Mouse (Mus musculus) MEL (cell line): Measurements from ENCODE around the gene Arid5b. TPM values are rescaled to one million over a fixed set of nuclear protein-coding genes. Genes with fewer than 3 reads are reported as not detected.

Experiments used
- DNase-seq: peaks from one replicate; pipeline ENCODE4 v3.0.0; 2011; ENCODE audit warnings: low read depth, low spot score
- H3K27ac ChIP-seq: 2 replicates; pipeline ENCODE4 v1.5.1; 2012; ENCODE audit warnings: low read depth, mild to moderate bottlenecking, control low read depth, low read length, moderate library complexity; ENCODE audit not compliant: control insufficient read depth
- H3K27me3 ChIP-seq, 2 experiments: fragments of 150-350 bp in 1 of 2; sonication (generic) in 1 of 2; 2 replicates each; pipeline ENCODE4 v1.6.1; 2012; ENCODE audit warnings: low read length in 2 of 2, mild to moderate bottlenecking in 2 of 2, improper control_type of control experiment in 1 of 2, moderate library complexity in 1 of 2; ENCODE audit not compliant: insufficient read depth in 2 of 2, control insufficient read depth in 1 of 2
- H3K36me3 ChIP-seq, 2 experiments: 2 replicates each; pipeline ENCODE4 v1.6.1; 2012 to 2014; ENCODE audit warnings: low read length in 2 of 2, improper control_type of control experiment in 1 of 2, inconsistent platforms in 1 of 2, mild to moderate bottlenecking in 1 of 2; ENCODE audit not compliant: insufficient read depth in 2 of 2, control insufficient read depth in 1 of 2
- H3K4me1 ChIP-seq, 2 experiments: fragments of 150-350 bp in 1 of 2; sonication (generic) in 1 of 2; 2 replicates each; pipeline ENCODE4 v1.6.1; 2012; ENCODE audit warnings: low read length in 2 of 2, improper control_type of control experiment in 1 of 2, mild to moderate bottlenecking in 1 of 2; ENCODE audit not compliant: insufficient read depth in 2 of 2, control insufficient read depth in 1 of 2
- H3K4me3 ChIP-seq, 2 experiments: fragments of 150-350 bp in 1 of 2; sonication (generic) in 1 of 2; 2 replicates each; pipeline ENCODE4 v1.5.1; 2012; ENCODE audit warnings: low read depth in 2 of 2, low read length in 2 of 2, mild to moderate bottlenecking in 2 of 2, moderate library complexity in 2 of 2, control low read depth in 1 of 2, improper control_type of control experiment in 1 of 2; ENCODE audit not compliant: control insufficient read depth in 1 of 2, insufficient read depth in 1 of 2
- H3K79me2 ChIP-seq: 2 replicates; pipeline ENCODE4 v1.6.1; 2012; ENCODE audit warnings: mild to moderate bottlenecking, low read length, moderate library complexity; ENCODE audit not compliant: control insufficient read depth, poor library complexity, insufficient read depth
- H3K9ac ChIP-seq: 2 replicates; pipeline ENCODE4 v1.6.1; 2012; ENCODE audit warnings: low read depth, mild to moderate bottlenecking, control low read depth, low read length, moderate library complexity; ENCODE audit not compliant: control insufficient read depth, poor library complexity, severe bottlenecking
- H3K9me3 ChIP-seq: fragments of 150-350 bp; sonication (generic); replicated peaks from 2 replicates; pipeline ENCODE4 v1.6.1; 2012; ENCODE audit warnings: mild to moderate bottlenecking, low read length, improper control_type of control experiment, moderate library complexity; ENCODE audit not compliant: insufficient read depth
- BHLHE40 ChIP-seq: IDR thresholded peaks from 2 replicates; pipeline ENCODE4 v1.6.1; 2012; ENCODE audit warnings: low read depth, mild to moderate bottlenecking, inconsistent platforms, low read length, improper control_type of control experiment, borderline replicate concordance
- CHD2 ChIP-seq: IDR thresholded peaks from 2 replicates; pipeline ENCODE4 v1.6.1; 2011; ENCODE audit warnings: low read length, improper control_type of control experiment
- E2F4 ChIP-seq: IDR thresholded peaks from 2 replicates; pipeline ENCODE4 v1.6.1; 2011; ENCODE audit warnings: low read depth, low read length, improper control_type of control experiment, borderline replicate concordance
- ELF1 ChIP-seq: IDR thresholded peaks from 2 replicates; pipeline ENCODE4 v1.6.1; 2014; ENCODE audit warnings: low read depth, mild to moderate bottlenecking, inconsistent platforms, low read length, improper control_type of control experiment, moderate library complexity
- EP300 ChIP-seq, 2 experiments: IDR thresholded peaks; 2 replicates each; pipeline ENCODE4 v1.6.1; 2011; ENCODE audit warnings: improper control_type of control experiment in 2 of 2, low read length in 2 of 2, low read depth in 1 of 2, mild to moderate bottlenecking in 1 of 2
- ETS1 ChIP-seq: IDR thresholded peaks from 2 replicates; pipeline ENCODE4 v1.6.1; 2012; ENCODE audit warnings: low read depth, mild to moderate bottlenecking, inconsistent platforms, low read length, improper control_type of control experiment, moderate library complexity
- GABPA ChIP-seq: IDR thresholded peaks from 2 replicates; pipeline ENCODE4 v1.6.1; 2012; ENCODE audit warnings: low read depth, mild to moderate bottlenecking, inconsistent platforms, low read length, improper control_type of control experiment, moderate library complexity
- GATA1 ChIP-seq: IDR thresholded peaks from 2 replicates; pipeline ENCODE4 v1.6.1; 2011; ENCODE audit warnings: low read depth, low read length, improper control_type of control experiment
- HCFC1 ChIP-seq: IDR thresholded peaks from 2 replicates; pipeline ENCODE4 v1.6.1; 2012; ENCODE audit warnings: low read depth, mild to moderate bottlenecking, inconsistent platforms, low read length, improper control_type of control experiment, moderate library complexity
- JUND ChIP-seq: IDR thresholded peaks from 2 replicates; pipeline ENCODE4 v1.6.1; 2011; ENCODE audit warnings: low read depth, mild to moderate bottlenecking, improper control_type of control experiment, low read length
- KAT2A ChIP-seq: conservative IDR thresholded peaks from 2 replicates; pipeline ENCODE4 v1.6.1; 2012; ENCODE audit warnings: low read depth, low read length, improper control_type of control experiment, inconsistent platforms
- MAFK ChIP-seq: IDR thresholded peaks from 2 replicates; pipeline ENCODE4 v1.6.1; 2011; ENCODE audit warnings: low read depth, mild to moderate bottlenecking, low read length, improper control_type of control experiment, borderline replicate concordance
- MAX ChIP-seq: IDR thresholded peaks from 2 replicates; pipeline ENCODE4 v1.6.1; 2011; ENCODE audit warnings: low read length, improper control_type of control experiment
- MAZ ChIP-seq: IDR thresholded peaks from 2 replicates; pipeline ENCODE4 v1.6.1; 2012; ENCODE audit warnings: low read depth, mild to moderate bottlenecking, inconsistent platforms, low read length, improper control_type of control experiment
- MXI1 ChIP-seq: IDR thresholded peaks from 2 replicates; pipeline ENCODE4 v1.6.1; 2011; ENCODE audit warnings: mild to moderate bottlenecking, low read depth, low read length, improper control_type of control experiment
- MYB ChIP-seq: IDR thresholded peaks from 2 replicates; pipeline ENCODE4 v1.6.1; 2011; ENCODE audit warnings: mild to moderate bottlenecking, low read depth, low read length, improper control_type of control experiment
- NELFE ChIP-seq: IDR thresholded peaks from 2 replicates; pipeline ENCODE4 v1.6.1; 2011; ENCODE audit warnings: low read depth, low read length, improper control_type of control experiment
- NRF1 ChIP-seq: IDR thresholded peaks from 2 replicates; pipeline ENCODE4 v1.6.1; 2014; ENCODE audit warnings: low read depth, mild to moderate bottlenecking, inconsistent platforms, low read length, improper control_type of control experiment, moderate library complexity; ENCODE audit not compliant: poor library complexity, insufficient read depth, severe bottlenecking
- POLR2AphosphoS2 ChIP-seq: IDR thresholded peaks from 2 replicates; pipeline ENCODE4 v1.6.1; 2011; ENCODE audit warnings: low read length, improper control_type of control experiment
- POLR2AphosphoS5 ChIP-seq: IDR thresholded peaks from 2 replicates; pipeline ENCODE4 v1.6.1; 2012; ENCODE audit warnings: low read depth, borderline replicate concordance, mild to moderate bottlenecking, inconsistent platforms, low read length, moderate library complexity, mixed read lengths
- RAD21 ChIP-seq: IDR thresholded peaks from 2 replicates; pipeline ENCODE4 v1.6.1; 2011; ENCODE audit warnings: mild to moderate bottlenecking, low read depth, low read length, improper control_type of control experiment
- RCOR1 ChIP-seq: IDR thresholded peaks from 2 replicates; pipeline ENCODE4 v1.6.1; 2012; ENCODE audit warnings: low read depth, mild to moderate bottlenecking, inconsistent platforms, low read length, improper control_type of control experiment
- SIN3A ChIP-seq: IDR thresholded peaks from 2 replicates; pipeline ENCODE4 v1.6.1; 2012; ENCODE audit warnings: low read length, improper control_type of control experiment, inconsistent platforms
- SMC3 ChIP-seq: IDR thresholded peaks from 2 replicates; pipeline ENCODE4 v1.6.1; 2011; ENCODE audit warnings: low read depth, low read length, improper control_type of control experiment
- TAL1 ChIP-seq: IDR thresholded peaks from 2 replicates; pipeline ENCODE4 v1.6.1; 2012; ENCODE audit warnings: mild to moderate bottlenecking, inconsistent platforms, low read length, moderate library complexity, mixed read lengths
- TBP ChIP-seq: IDR thresholded peaks from 2 replicates; pipeline ENCODE4 v1.8.0; 2011; ENCODE audit warnings: low read depth, low read length, improper control_type of control experiment
- TCF12 ChIP-seq: IDR thresholded peaks from 2 replicates; pipeline ENCODE4 v1.6.1; 2014; ENCODE audit warnings: low read depth, mild to moderate bottlenecking, inconsistent platforms, low read length, improper control_type of control experiment, moderate library complexity
- UBTF ChIP-seq: IDR thresholded peaks from 2 replicates; pipeline ENCODE4 v1.6.1; 2012; ENCODE audit warnings: low read depth, mild to moderate bottlenecking, inconsistent platforms, low read length, improper control_type of control experiment, moderate library complexity, borderline replicate concordance; ENCODE audit not compliant: insufficient read depth
- USF1 ChIP-seq: IDR thresholded peaks from 2 replicates; pipeline ENCODE4 v1.6.1; 2014; ENCODE audit warnings: low read depth, mild to moderate bottlenecking, inconsistent platforms, low read length, improper control_type of control experiment, moderate library complexity
- USF2 ChIP-seq, 2 experiments: IDR thresholded peaks; 2 replicates each; pipeline ENCODE4 v1.6.1; 2011 to 2012; ENCODE audit warnings: improper control_type of control experiment in 2 of 2, low read length in 2 of 2, borderline replicate concordance in 1 of 2, inconsistent platforms in 1 of 2, low read depth in 1 of 2, mild to moderate bottlenecking in 1 of 2; ENCODE audit not compliant: insufficient read depth in 1 of 2
- ZC3H11A ChIP-seq: IDR thresholded peaks from 2 replicates; pipeline ENCODE4 v1.6.1; 2012; ENCODE audit warnings: low read depth, mild to moderate bottlenecking, inconsistent platforms, low read length, improper control_type of control experiment
- ZKSCAN1 ChIP-seq: IDR thresholded peaks from 2 replicates; pipeline ENCODE4 v1.6.1; 2012; ENCODE audit warnings: low read depth, mild to moderate bottlenecking, inconsistent platforms, low read length, improper control_type of control experiment, moderate library complexity
- ZNF384 ChIP-seq: IDR thresholded peaks from 2 replicates; pipeline ENCODE4 v1.6.1; 2012; ENCODE audit warnings: low read depth, mild to moderate bottlenecking, inconsistent platforms, low read length, improper control_type of control experiment
- polyA plus RNA-seq, 2 experiments: library from polyadenylated mRNA; stranded (reverse) in 1 of 2; unstranded in 1 of 2; fragments of >175 nt in 1 of 2; fragments of >200 nt in 1 of 2; gene quantifications; 2 replicates each; pipeline versions ENCODE4 v1.2.1 to v1.2.4; 2012; ENCODE audit warnings: low replicate concordance in 2 of 2, low read depth in 1 of 2; ENCODE audit not compliant: insufficient read length in 2 of 2, insufficient read depth in 1 of 2, missing spikeins in 1 of 2
- total RNA-seq: library from RNA; depleted of rRNA; stranded (reverse); fragments of 300-350 nt; gene quantifications from 2 replicates; pipeline ENCODE4 v1.2.3, GENCODE M21; 2012

Gene Arid5b
- total and polyA plus RNA-seq, 3 experiments: 0.03 TPM; not detected in 2

GRCm38 (mm10) chr10:68127104-68127503 is 151.4 kb downstream of the Arid5b start:
- H3K9ac ChIP-seq: no peak overlapping the region
- TF ChIP-seq BHLHE40 (peak; percentile 90), GABPA (no peak), SMC3 (no peak), E2F4 (no peak), MXI1 (peak; percentile 75; the same call in 1 of the 2 replicates), USF2 (IDR thresholded peaks at IDR 0.05; ENCODE audit: borderline replicate concordance in 1 of 2, insufficient read depth in 1 of 2, low read depth in 1 of 2, low read length in 2 of 2) (0 out of 4 replicates have a peak, but pooled peaks of 1 of the 2 experiments have one; percentile 34), EP300 (IDR thresholded peaks at IDR 0.05; ENCODE audit: low read depth in 1 of 2, low read length in 2 of 2) (peak; percentile 33 to 36; a peak in 1 of 4 replicates), POLR2AphosphoS2 (no peak), USF1 (peak; percentile 68; the same call in 1 of the 2 replicates), KAT2A (no peak), TBP (no peak), POLR2AphosphoS5 (no peak), SIN3A (peak; percentile 52; the same call in 1 of the 2 replicates), TCF12 (0 out of 2 replicates have a peak, but pooled peaks have one; percentile 9), ZKSCAN1 (no peak), UBTF (no peak), NRF1 (no peak), CHD2 (no peak), MAZ (no peak), MAFK (no peak), ETS1 (peak; percentile 68), GATA1 (no peak), JUND (no peak), ELF1 (no peak), TAL1 (no peak), RAD21 (no peak), ZNF384 (no peak), NELFE (no peak), MYB (no peak), HCFC1 (no peak), RCOR1 (no peak), ZC3H11A (no peak), MAX (peak; percentile 78)
- H3K4me1 ChIP-seq: peaks cover 0 to 2% of the 10 kb centered on the region in 2 experiments; a peak in 2 of 4 replicates
- H3K36me3 ChIP-seq: peaks cover 0 to 5% of the 10 kb centered on the region in 2 experiments; a peak in 2 of 4 replicates
- H3K4me3 ChIP-seq: no peak overlapping the region
- DNase-seq: peak; percentile 20
- H3K79me2 ChIP-seq: no peaks in the 10 kb centered on the region
- H3K27ac ChIP-seq: no peak overlapping the region
- no peaks in the 10 kb centered on the region; a peak in 1 of 4 replicates for H3K27me3 ChIP-seq
- H3K9me3 ChIP-seq: no peaks in the 10 kb centered on the region
